Comparison of ENCODE assay signal across 28 mouse cellular contexts in genomic region chr6:86924746-86925145, GRCm38 (mm10).
"Had no signal": no experiment of that assay in that cellular context is flagged by ENCODE, and none has a peak within 500 bp of the region (broad histone marks: within the 10 kb centered on the region; RNA-seq: fewer than 3 reads in every experiment).

No protein-coding gene starts in this region.

- H3K4me1 ChIP-seq: hindbrain, embryonic 12.5 days; hindbrain, embryonic 15.5 days; intestine, embryonic 15.5 days had no signal

- DNase-seq: heart, postnatal 10 days; heart, postnatal 14 days; heart, postnatal 36 days; heart, postnatal 4 days; kidney, adult 11 months; kidney, adult 18-20 months; kidney, adult 2 months; kidney, adult 8-10 months; kidney, adult 9 months; kidney, postnatal 10 days; kidney, postnatal 14 days; kidney, postnatal 25 days; kidney, postnatal 36 days; kidney, postnatal 4 days; layer of hippocampus, adult 9-11 months; layer of hippocampus, postnatal 36 days had no signal

- H3K4me3 ChIP-seq: heart, embryonic 10.5 days; heart, embryonic 12.5 days; heart, embryonic 13.5 days; heart, embryonic 15.5 days; hindbrain, embryonic 10.5 days; hindbrain, embryonic 12.5 days; hindbrain, embryonic 13.5 days; hindbrain, embryonic 15.5 days; intestine, embryonic 15.5 days; kidney, embryonic 15.5 days; layer of hippocampus, adult 2 months; left cerebral cortex, adult 2 months had no signal
